In the genomic region with DNA sequence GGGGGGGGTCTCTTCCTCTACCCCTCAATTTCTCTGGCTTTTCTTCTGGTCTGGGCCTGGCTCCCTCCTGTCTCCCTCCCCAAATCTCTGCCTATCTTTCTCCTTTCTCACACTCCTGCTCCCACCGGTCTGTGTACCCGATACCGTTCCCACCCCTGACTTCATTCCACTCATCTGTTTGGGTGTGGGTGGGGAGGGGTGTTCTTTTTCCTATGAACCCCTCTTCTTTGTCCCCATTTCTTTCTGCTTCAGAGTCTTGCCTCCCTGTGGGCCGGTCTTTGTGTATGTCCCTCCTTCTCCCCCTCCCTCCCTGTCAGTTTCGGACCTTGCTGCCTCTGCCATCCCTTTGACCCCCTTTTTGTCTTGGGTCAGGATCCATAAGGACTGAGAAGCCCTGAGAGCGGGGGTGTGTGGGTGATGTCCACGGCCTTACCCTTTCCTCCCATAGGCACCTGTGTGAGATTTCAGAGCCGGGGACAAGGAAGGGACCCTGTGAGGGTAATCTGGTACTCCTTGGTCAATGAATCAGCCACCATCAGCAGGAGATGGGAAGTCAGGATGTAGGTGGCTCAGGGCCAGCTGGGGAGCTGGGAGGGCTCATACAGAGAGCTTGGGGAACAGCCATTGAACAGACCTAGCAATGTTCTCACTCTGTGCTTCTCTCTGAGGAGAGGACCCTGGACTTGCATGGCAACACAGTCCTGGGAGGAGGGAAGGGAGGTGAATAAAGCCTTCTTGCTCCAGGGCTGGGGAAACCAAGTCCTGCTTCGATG, we compare ENCODE assay signal across 8 mouse cellular contexts. TPM values are rescaled to one million over a fixed set of nuclear protein-coding genes. Genes with fewer than 3 reads are reported as not detected.
DNase-seq lines count a peak whose midpoint lies in the region; ATAC-seq and TF ChIP-seq lines count a peak whose summit lies in the region.

No protein-coding gene starts in this region.

- peak overlapping the region; percentile 81 for H3K27ac ChIP-seq in lung, embryonic 14.5 days (ENCODE audit: low read depth)
- H3K27ac ChIP-seq in intestine, postnatal 0 days (ENCODE audit: low read depth, low read length): no peak overlapping the region; the same call in 1 of the 2 replicates
- peak overlapping the region; percentile 89 for H3K27ac ChIP-seq in stomach, embryonic 14.5 days (ENCODE audit: low read length)

- peak overlapping the region; percentile 30 for H3K9ac ChIP-seq in lung, embryonic 14.5 days
- H3K9ac ChIP-seq in intestine, postnatal 0 days (ENCODE audit: low read depth, low read length): 0 out of 2 replicates have a peak overlapping the region, but pooled peaks have one; percentile 22
- no peak overlapping the region for H3K9ac ChIP-seq in stomach, embryonic 14.5 days (replicated peaks; ENCODE audit: low read depth, low read length)

- no peak for DNase-seq in cerebellum, adult 9-11 months
- DNase-seq in lung, embryonic 14.5 days: no peak
- no peak for DNase-seq in lung, postnatal 4 days
- no peak for DNase-seq in spleen, adult 12 weeks (ENCODE audit: low spot score)
- no peak for DNase-seq in right cerebral cortex, postnatal 10 days (ENCODE audit: low spot score in 2 of 2)

- no peak for TF ChIP-seq CTCF in lung, embryonic 14.5 days (IDR thresholded peaks at IDR 0.05; ENCODE audit: low read depth)
- TF ChIP-seq CTCF in intestine, postnatal 0 days (IDR thresholded peaks at IDR 0.05; ENCODE audit: low read depth): no peak

- no peaks in the 10 kb centered on the region for H3K27me3 ChIP-seq in lung, embryonic 14.5 days (ENCODE audit: insufficient read depth, low read length)
- H3K27me3 ChIP-seq in intestine, postnatal 0 days (replicated peaks; ENCODE audit: control insufficient read depth, insufficient read depth, low read length): no peaks in the 10 kb centered on the region
- no peaks in the 10 kb centered on the region for H3K27me3 ChIP-seq in stomach, embryonic 14.5 days (ENCODE audit: control insufficient read depth, insufficient read depth, low read length)

- WGBS in lung, embryonic 14.5 days: 32% methylated on average over 9 of the region's 9 CpGs
- WGBS in intestine, postnatal 0 days: 48% methylated on average over 9 of the region's 9 CpGs
- WGBS in stomach, embryonic 14.5 days: 33% methylated on average over 9 of the region's 9 CpGs

- H3K4me3 ChIP-seq in lung, embryonic 14.5 days (ENCODE audit: low read depth, low read length): no peak overlapping the region
- no peak overlapping the region for H3K4me3 ChIP-seq in intestine, postnatal 0 days (ENCODE audit: low read depth, low read length)
- peak overlapping the region; percentile 8 for H3K4me3 ChIP-seq in stomach, embryonic 14.5 days (ENCODE audit: low read depth, low read length)

- ATAC-seq in cerebellum, adult (ENCODE audit: insufficient number of reproducible peaks, low FRiP score, low TSS enrichment): peak; percentile 46; the same call in 1 of the 2 replicates
- ATAC-seq in lung, embryonic 14.5 days (ENCODE audit: insufficient read depth): no peak
- ATAC-seq in intestine, postnatal 0 days: no peak
- ATAC-seq in stomach, embryonic 14.5 days (ENCODE audit: insufficient number of reproducible peaks, insufficient read depth, low FRiP score, low read depth): no peak

- H3K9me3 ChIP-seq in lung, embryonic 14.5 days (ENCODE audit: low read depth, low read length): no peaks in the 10 kb centered on the region
- H3K9me3 ChIP-seq in intestine, postnatal 0 days (ENCODE audit: control insufficient read depth): no peaks in the 10 kb centered on the region
- H3K9me3 ChIP-seq in stomach, embryonic 14.5 days (ENCODE audit: control insufficient read depth, low read depth, low read length): no peaks in the 10 kb centered on the region; the same call in 1 of the 2 replicates

- peak overlapping the region; percentile 53 for H3K4me2 ChIP-seq in lung, embryonic 14.5 days
- peak overlapping the region; percentile 52 for H3K4me2 ChIP-seq in intestine, postnatal 0 days (replicated peaks; ENCODE audit: low read depth)
- peak overlapping the region; percentile 41 for H3K4me2 ChIP-seq in stomach, embryonic 14.5 days (replicated peaks; ENCODE audit: low read depth, low read length)

- no peaks in the 10 kb centered on the region for H3K36me3 ChIP-seq in lung, embryonic 14.5 days (ENCODE audit: insufficient read depth)
- no peaks in the 10 kb centered on the region for H3K36me3 ChIP-seq in intestine, postnatal 0 days (ENCODE audit: control insufficient read depth, insufficient read depth)
- no peaks in the 10 kb centered on the region for H3K36me3 ChIP-seq in stomach, embryonic 14.5 days (ENCODE audit: control insufficient read depth, insufficient read depth, low read length)

- peaks cover 23% of the 10 kb centered on the region for H3K4me1 ChIP-seq in lung, embryonic 14.5 days (ENCODE audit: insufficient read depth)
- H3K4me1 ChIP-seq in intestine, postnatal 0 days (replicated peaks; ENCODE audit: control insufficient read depth, insufficient read depth, low read length): no peaks in the 10 kb centered on the region; the same call in none of the 2 replicates
- H3K4me1 ChIP-seq in stomach, embryonic 14.5 days (ENCODE audit: control insufficient read depth, insufficient read depth, low read length): peaks cover 23% of the 10 kb centered on the region

RNA-seq across cellular contexts. Expression of gene Cstad, which starts 19.5 kb away (rescaled TPM):
- polyA plus RNA-seq in lung, embryonic 14.5 days (2014; fragmentation: Nextera tagmentation; extraction: Ambion mirVana): 0.95 and 1.5 TPM in 2 replicates
- polyA plus RNA-seq in intestine, postnatal 0 days (2015; fragmentation: Nextera tagmentation; extraction: Ambion mirVana): 0.53 and 0.63 TPM in 2 replicates
- 1.2 and 2.1 TPM in 2 replicates for polyA plus RNA-seq in stomach, embryonic 14.5 days (2014; fragmentation: Nextera tagmentation; extraction: Ambion mirVana)
